Mouse (Mus musculus) lung, postnatal 25 days (tissue): ENCODE measurements around the gene Gpr137.

ENCODE experiments used
- DNase-seq: peaks from one replicate; pipeline ENCODE4 v3.0.0; 2022; ENCODE audit warnings: low spot score

Gene Gpr137

GRCm38 (mm10) chr19:6973581-6974190 is 31.4 kb upstream of the Gpr137 start:
- no peak for DNase-seq

- no peak for DNase-seq
Observed at GRCm38 (mm10) chr19:6972247-6972917, 30.1 kb upstream of the Gpr137 start.

- DNase-seq: no peak
Observed at GRCm38 (mm10) chr19:6971644-6972043, 29.4 kb upstream of the Gpr137 start.

- no peak for DNase-seq
Observed at GRCm38 (mm10) chr19:6970460-6971085, 28.3 kb upstream of the Gpr137 start.

- DNase-seq: peak; percentile 65
Observed at GRCm38 (mm10) chr19:6969665-6970381, 27.5 kb upstream of the Gpr137 start.

GRCm38 (mm10) chr19:6969291-6969664 is 27.0 kb upstream of the Gpr137 start:
- DNase-seq: no peak

GRCm38 (mm10) chr19:6968491-6969271 is 26.4 kb upstream of the Gpr137 start:
- DNase-seq: peak; percentile 37

- no peak for DNase-seq
Observed at GRCm38 (mm10) chr19:6956461-6956860, 14.2 kb upstream of the Gpr137 start.

- DNase-seq: no peak
Observed at GRCm38 (mm10) chr19:6955424-6955823, 13.1 kb upstream of the Gpr137 start.

- peak; percentile 75 for DNase-seq
Observed at GRCm38 (mm10) chr19:6954046-6954445, 11.8 kb upstream of the Gpr137 start.

GRCm38 (mm10) chr19:6952712-6953037 is 10.4 kb upstream of the Gpr137 start:
- DNase-seq: peak; percentile 91

GRCm38 (mm10) chr19:6951994-6952711 is 9.9 kb upstream of the Gpr137 start:
- DNase-seq: peak; percentile 83

GRCm38 (mm10) chr19:6951381-6951968 is 9.2 kb upstream of the Gpr137 start:
- DNase-seq: peak; percentile 98

- DNase-seq: peak; percentile 59
Observed at GRCm38 (mm10) chr19:6950613-6951153, 8.4 kb upstream of the Gpr137 start.

- DNase-seq: no peak
Observed at GRCm38 (mm10) chr19:6949951-6950350, 7.7 kb upstream of the Gpr137 start.

- DNase-seq: no peak
Observed at GRCm38 (mm10) chr19:6949532-6949931, 7.3 kb upstream of the Gpr137 start.

- DNase-seq: no peak
Observed at GRCm38 (mm10) chr19:6948186-6948585, 5.9 kb upstream of the Gpr137 start.

- DNase-seq: no peak
Observed at GRCm38 (mm10) chr19:6947742-6948141, 5.5 kb upstream of the Gpr137 start.

GRCm38 (mm10) chr19:6943709-6944108 is 1.4 kb upstream of the Gpr137 start:
- DNase-seq: no peak

- DNase-seq: no peak
Observed at GRCm38 (mm10) chr19:6942764-6943163, 484 bp upstream of the Gpr137 start.
